Mouse (Mus musculus) T-helper 2 cell (primary cell): ENCODE measurements around the gene Ccdc190.

Source experiments
- in situ Hi-C: fragments of 300-600 bp; cut with MboI, MseI; formaldehyde crosslinking; loops from one replicate; pipeline ENCODE4 v1.15.1; 2025; ENCODE audit warnings: high pct_unique_total_duplicates

The Ccdc190 gene

DNA sequence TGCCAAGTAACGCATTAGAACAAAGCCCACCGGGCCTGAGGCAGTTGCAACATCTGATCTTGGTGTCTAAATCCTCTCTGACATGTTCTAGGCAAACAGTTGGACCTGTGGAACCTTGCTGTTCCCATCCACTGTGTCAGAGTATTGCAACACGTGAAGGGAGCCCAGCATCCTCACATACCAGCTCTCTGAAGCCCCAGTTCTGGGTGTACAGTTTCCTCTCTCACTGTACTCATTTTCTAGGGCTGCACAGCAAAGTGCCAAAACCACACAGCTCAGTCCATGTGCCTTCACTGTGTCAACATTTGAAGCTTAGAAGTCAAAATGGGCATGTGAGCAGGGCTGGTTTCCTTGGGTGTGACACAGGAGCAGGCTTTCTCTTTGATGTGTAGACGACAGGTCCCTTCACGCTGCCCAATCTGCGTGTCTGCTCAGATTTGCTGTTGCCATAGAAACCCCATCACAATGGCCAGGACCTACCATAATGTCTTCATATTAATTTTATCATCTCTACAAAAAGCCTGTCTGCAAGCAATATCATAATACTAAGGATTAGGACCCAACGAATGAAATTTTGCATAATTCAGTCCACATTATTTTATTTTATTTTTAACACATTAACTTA is 3.8 kb downstream of the Ccdc190 start:
- in situ Hi-C loops = loop anchor here (10.0 kb wide), 1 partner anchor 257 kb away; no protein-coding TSS in a partner anchor

DNA sequence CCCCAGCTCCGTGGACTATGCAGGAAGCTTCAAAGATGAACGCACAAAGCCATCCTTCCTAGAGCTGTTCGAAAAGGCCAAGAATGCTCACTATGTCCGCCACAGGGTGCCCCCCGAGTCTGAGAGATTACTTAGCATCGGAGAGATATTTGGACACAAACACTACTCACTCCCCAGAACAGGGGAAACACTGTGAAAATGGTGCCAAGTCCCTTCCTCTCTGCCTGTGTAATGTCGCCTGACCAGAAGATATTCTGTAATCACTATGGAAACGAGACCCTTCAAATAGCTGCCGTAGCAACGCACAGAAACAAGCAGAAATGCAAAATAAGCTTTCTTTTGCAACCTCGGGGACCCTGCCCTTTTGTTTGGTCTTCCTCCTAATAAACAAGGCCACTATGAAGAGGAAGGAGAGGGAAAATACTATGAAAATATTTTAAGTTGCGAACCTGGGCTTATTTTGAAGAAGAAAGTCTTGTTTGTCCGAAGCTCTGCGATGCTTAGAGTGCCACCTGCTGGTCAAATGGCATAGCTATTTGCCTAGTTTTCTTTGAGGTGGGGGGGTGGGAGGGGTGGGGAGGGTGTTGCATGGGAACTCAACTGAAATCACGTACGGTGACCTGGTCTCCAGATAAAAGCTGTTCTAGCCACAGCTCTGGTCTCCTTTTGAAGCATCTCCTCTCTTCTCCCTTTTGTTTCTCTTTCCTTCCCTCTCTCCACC is 5.7 kb downstream of the Ccdc190 start:
- in situ Hi-C loops = loop anchor here (10.0 kb wide), 1 partner anchor 259 kb away; no protein-coding TSS in a partner anchor

- in situ Hi-C loops = loop anchor here (10.0 kb wide), 1 partner anchor 265 kb away; no protein-coding TSS in a partner anchor
Measured at GRCm38 (mm10) chr1:169939345-169939744, 10.9 kb downstream of the Ccdc190 start.

DNA sequence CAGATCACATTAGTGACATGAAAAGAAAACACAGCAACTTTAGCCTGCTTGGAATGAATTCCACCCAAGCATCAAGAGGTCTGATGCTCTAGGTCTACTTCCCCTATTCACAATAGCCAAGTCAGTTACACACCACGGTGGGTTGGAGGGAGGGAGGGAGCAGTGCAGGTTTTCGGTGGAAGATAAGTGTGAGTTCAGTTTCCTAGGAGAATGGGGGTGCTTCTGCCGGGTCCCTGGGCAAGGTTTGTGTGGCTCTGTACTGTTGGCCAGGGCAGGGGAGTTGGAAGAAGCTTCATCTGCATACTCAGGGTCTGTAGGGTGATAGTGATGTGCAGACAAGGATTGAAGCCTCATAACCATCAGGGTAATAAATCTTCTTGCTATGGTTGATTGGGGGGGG is 17.6 kb downstream of the Ccdc190 start:
- in situ Hi-C loops = loop anchor here (5.0 kb wide), 1 partner anchor 191 kb away; no protein-coding TSS in a partner anchor

- in situ Hi-C loops = loop anchor here (5.0 kb wide), 1 partner anchor 190 kb away; no protein-coding TSS in a partner anchor
Measured at GRCm38 (mm10) chr1:169947654-169948053, 19.2 kb downstream of the Ccdc190 start.

GRCm38 (mm10) chr1:169948280-169948679 is 19.8 kb downstream of the Ccdc190 start:
- in situ Hi-C loops = loop anchor here (5.0 kb wide), 1 partner anchor 189 kb away; no protein-coding TSS in a partner anchor

GRCm38 (mm10) chr1:169948866-169949265 is 20.4 kb downstream of the Ccdc190 start:
- in situ Hi-C loops = loop anchor here (5.0 kb wide), 1 partner anchor 188 kb away; no protein-coding TSS in a partner anchor

DNA sequence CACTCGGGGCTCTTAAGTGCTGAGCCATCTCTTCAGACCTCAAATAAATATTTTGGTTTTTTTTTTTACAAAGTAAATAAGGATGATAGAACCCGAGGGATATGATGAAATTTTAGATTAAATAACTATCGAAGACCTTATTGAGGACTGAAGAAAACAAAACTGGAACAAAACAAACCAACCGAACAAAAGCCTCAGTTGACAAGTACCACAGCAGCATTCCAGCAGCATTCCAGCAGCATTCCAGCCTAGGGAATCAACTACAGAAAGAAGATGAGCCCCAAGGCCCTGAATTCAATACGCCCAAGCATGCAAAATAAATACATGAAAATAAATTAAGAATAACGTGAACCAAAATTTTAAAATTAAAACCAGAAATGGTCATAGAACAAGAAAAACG is 21.5 kb downstream of the Ccdc190 start:
- in situ Hi-C loops = loop anchor here (5.0 to 25.0 kb wide), 2 partner anchors 187 to 1937 kb away; partner anchors contain the start of gene Gm10521

DNA sequence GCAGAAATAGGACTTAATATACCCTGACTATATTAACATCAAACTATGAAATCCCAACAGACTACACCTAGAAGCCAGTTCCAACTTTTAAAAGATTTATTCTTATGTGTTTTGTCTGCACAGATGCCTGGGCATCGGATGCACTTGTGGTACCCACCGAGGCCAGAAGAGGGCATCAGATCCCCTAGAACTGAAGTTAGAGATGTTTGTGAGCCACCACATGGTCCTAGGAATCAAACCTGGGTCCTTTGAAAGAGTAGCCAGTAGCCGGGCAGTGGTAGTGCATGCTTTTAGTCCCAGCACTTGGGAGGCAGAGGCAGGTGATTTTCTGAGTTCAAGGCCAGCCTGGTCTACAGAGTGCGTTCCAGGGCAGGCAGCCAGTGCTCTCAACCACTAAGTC is 22.2 kb downstream of the Ccdc190 start:
- in situ Hi-C loops = loop anchor here (25.0 kb wide), 1 partner anchor 1937 kb away; the partner anchor contains the start of gene Gm10521

GRCm38 (mm10) chr1:169951561-169951960 is 23.1 kb downstream of the Ccdc190 start:
- in situ Hi-C loops = loop anchor here (25.0 kb wide), 1 partner anchor 1936 kb away; the partner anchor contains the start of gene Gm10521

DNA sequence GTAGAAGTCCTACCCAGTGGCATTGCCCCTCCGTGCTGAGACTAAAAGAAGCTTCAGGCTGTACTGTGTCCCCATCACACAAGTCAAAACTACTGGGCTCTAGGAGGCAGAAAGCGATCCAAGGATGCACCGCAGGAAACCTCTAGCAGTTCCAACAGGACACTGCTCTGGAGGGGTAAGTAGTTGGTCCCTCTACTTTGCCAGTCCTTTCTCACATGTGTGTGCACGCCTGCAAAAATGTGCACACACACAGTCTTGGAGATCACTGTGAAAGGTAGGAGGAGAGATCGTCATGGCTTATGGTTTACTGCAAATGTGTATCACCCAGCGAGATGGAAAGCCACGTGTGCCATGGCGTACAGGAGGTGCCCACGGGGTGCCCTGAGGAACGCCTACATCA is 24.2 kb downstream of the Ccdc190 start:
- in situ Hi-C loops = loop anchor here (25.0 kb wide), 1 partner anchor 1935 kb away; the partner anchor contains the start of gene Gm10521

GRCm38 (mm10) chr1:169953106-169953505 is 24.7 kb downstream of the Ccdc190 start:
- in situ Hi-C loops = loop anchor here (25.0 kb wide), 1 partner anchor 1934 kb away; the partner anchor contains the start of gene Gm10521

DNA sequence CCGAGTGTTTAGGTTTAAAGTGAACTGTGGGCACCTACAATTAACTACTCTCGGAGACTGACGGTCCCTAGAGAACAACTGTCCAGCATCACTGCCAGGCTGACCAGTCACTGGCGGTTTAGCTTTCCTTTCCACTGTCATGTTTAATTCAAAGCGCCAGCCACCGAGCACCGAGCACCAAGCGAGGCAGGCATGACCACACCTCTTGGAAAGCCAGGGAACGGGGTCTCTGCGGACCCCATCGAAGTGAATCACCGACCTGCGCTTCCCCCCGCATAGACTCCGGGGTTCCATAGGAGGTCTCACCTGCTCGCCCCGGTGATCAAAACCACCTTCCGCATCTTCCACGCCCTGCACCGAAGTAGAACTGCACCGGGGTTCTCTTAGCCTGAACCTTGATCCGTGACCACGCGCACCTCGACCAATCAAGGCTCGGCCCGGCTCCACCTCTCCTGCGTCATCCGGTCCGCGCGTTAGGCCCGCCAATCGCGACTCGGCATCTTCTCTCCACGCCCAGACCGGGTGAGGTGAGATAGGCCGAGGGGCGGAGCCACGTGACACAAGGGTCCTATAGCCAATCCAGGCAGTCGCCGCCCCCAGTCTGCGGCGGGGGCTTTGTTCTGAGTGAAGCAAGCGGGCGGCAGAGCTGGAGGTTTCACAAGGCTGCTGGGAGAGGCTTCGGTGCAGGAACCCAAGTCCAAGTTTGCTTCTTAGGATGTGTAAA is 40.5 kb downstream of the Ccdc190 start, which contains the start of gene Hsd17b7:
Hsd17b7 (minus strand) TSS at position 450 of the 724 bp plus-strand sequence.
- in situ Hi-C loops = loop anchor here (25.0 kb wide), 1 partner anchor 1918 kb away; the partner anchor contains the start of gene Gm10521

GRCm38 (mm10) chr1:169969516-169969886 is 41.1 kb downstream of the Ccdc190 start:
- in situ Hi-C loops = loop anchor here (25.0 kb wide), 1 partner anchor 1918 kb away; the partner anchor contains the start of gene Gm10521

DNA sequence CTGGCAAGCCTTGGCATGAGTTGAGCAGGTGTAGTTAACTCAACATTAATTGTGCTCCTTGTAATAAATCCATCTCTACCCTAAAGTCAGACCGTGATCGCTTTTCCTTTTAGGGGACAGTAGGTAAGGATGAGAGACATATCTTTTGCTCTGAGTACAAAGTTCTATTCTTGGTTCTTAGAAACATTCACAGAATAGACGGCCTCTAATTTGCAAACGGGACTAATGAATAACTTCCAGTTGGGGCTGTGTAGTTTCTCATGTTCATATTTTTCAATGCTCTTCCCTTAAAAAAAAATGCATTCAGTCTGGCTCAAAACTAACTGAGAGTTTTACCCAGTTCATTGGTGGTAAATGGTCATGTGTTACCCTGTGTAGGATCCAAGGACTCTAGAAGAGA is 42.5 kb downstream of the Ccdc190 start:
- in situ Hi-C loops = loop anchor here (10.0 to 25.0 kb wide), 2 partner anchors 194 to 1916 kb away; partner anchors contain the start of gene Gm10521

GRCm38 (mm10) chr1:169971998-169972397 is 43.5 kb downstream of the Ccdc190 start:
- in situ Hi-C loops = loop anchor here (10.0 to 25.0 kb wide), 2 partner anchors 193 to 1915 kb away; partner anchors contain the start of gene Gm10521

- in situ Hi-C loops = loop anchor here (10.0 kb wide), 1 partner anchor 187 kb away; no protein-coding TSS in a partner anchor
Measured at GRCm38 (mm10) chr1:169977621-169978020, 49.2 kb downstream of the Ccdc190 start.
